Mouse (Mus musculus) cerebellum, adult 11-12 months (tissue): ENCODE data around the gene Mtx1.
A peak's percentile ranks its signal among the peaks of the same experiment; 100 is the strongest.
"Not testable (repeated sequence)": the region's sequence is repeated elsewhere in the genome, so short reads cannot be mapped to it uniquely, and the experiment has no call there.

ENCODE experiments used
- DNase-seq: peaks from one replicate; pipeline ENCODE4 v3.0.0; 2022

Gene Mtx1

GRCm38 (mm10) chr3:89238494-89238893, 11.6 kb upstream of the Mtx1 start:
- DNase-seq = no peak

- DNase-seq = no peak
Observed at GRCm38 (mm10) chr3:89237682-89238081, 10.8 kb upstream of the Mtx1 start.

GRCm38 (mm10) chr3:89236516-89236915, 9.6 kb upstream of the Mtx1 start:
- no peak for DNase-seq

GRCm38 (mm10) chr3:89233562-89234110, 6.7 kb upstream of the Mtx1 start:
- DNase-seq = no peak

- DNase-seq = no peak
Observed at GRCm38 (mm10) chr3:89232614-89233013, 5.7 kb upstream of the Mtx1 start.

- DNase-seq = no peak
Observed at GRCm38 (mm10) chr3:89231772-89232275, 4.9 kb upstream of the Mtx1 start.

GRCm38 (mm10) chr3:89231345-89231744, 4.5 kb upstream of the Mtx1 start:
- no peak for DNase-seq

GRCm38 (mm10) chr3:89230561-89230960, 3.7 kb upstream of the Mtx1 start:
- DNase-seq = no peak

- DNase-seq = no peak
Observed at GRCm38 (mm10) chr3:89229276-89229675, 2.4 kb upstream of the Mtx1 start.

GRCm38 (mm10) chr3:89228836-89229235, 1.9 kb upstream of the Mtx1 start, which contains the start of gene Muc1:
Muc1 (plus strand) TSS chr3:89229057.
- DNase-seq = no peak

GRCm38 (mm10) chr3:89228180-89228549, 1.3 kb upstream of the Mtx1 start:
- DNase-seq = peak; percentile 77

GRCm38 (mm10) chr3:89227307-89228179, 655 bp upstream of the Mtx1 start:
- DNase-seq = no peak

- no peak for DNase-seq
Observed at GRCm38 (mm10) chr3:89226361-89226760, 527 bp downstream of the Mtx1 start.

GRCm38 (mm10) chr3:89225918-89226317, 970 bp downstream of the Mtx1 start:
- no peak for DNase-seq

GRCm38 (mm10) chr3:89225321-89225815, 1.5 kb downstream of the Mtx1 start:
- DNase-seq = no peak

- no peak for DNase-seq
Observed at GRCm38 (mm10) chr3:89224796-89225195, 2.1 kb downstream of the Mtx1 start.

- no peak for DNase-seq
Observed at GRCm38 (mm10) chr3:89221167-89221566, 5.7 kb downstream of the Mtx1 start.

- no peak for DNase-seq
Observed at GRCm38 (mm10) chr3:89219546-89219945, 7.3 kb downstream of the Mtx1 start.

- no peak for DNase-seq
Observed at GRCm38 (mm10) chr3:89218271-89218670, 8.6 kb downstream of the Mtx1 start.

- not testable (repeated sequence) for DNase-seq
Observed at GRCm38 (mm10) chr3:89216407-89216806, 10.5 kb downstream of the Mtx1 start.

GRCm38 (mm10) chr3:89215853-89216252, 11.0 kb downstream of the Mtx1 start:
- DNase-seq = peak; percentile 80

- no peak for DNase-seq
Observed at GRCm38 (mm10) chr3:89214681-89215411, 12.0 kb downstream of the Mtx1 start, which contains the start of gene Thbs3. Thbs3 (plus strand) TSS chr3:89215180.
